Mouse (Mus musculus) forebrain, embryonic 12.5 days (tissue): Measurements from ENCODE around the gene Prps2. TPM values are rescaled to one million over a fixed set of nuclear protein-coding genes. Genes with fewer than 3 reads are reported as not detected.
"Not testable (repeated sequence)": the region's sequence is repeated elsewhere in the genome, so short reads cannot be mapped to it uniquely, and the experiment has no call there.

Experiments used
- ATAC-seq: fragments of 200-750 bp; cut with Nextera tagmentation; 2 replicates; pipeline ENCODE4 v1.8.0; 2017; ENCODE audit warnings: moderate TSS enrichment; ENCODE audit not compliant: low FRiP score
- H3K27ac ChIP-seq: fragments of 300-500 bp; sonication (generic); 2 replicates; pipeline ENCODE4 v1.5.1; 2016; ENCODE audit warnings: mild to moderate bottlenecking
- H3K27me3 ChIP-seq: fragments of 300-500 bp; sonication (generic); 2 replicates; pipeline ENCODE4 v1.6.1; 2016; ENCODE audit warnings: mild to moderate bottlenecking
- H3K36me3 ChIP-seq: fragments of 300-500 bp; sonication (generic); replicated peaks from 2 replicates; pipeline ENCODE4 v1.6.1; 2016; ENCODE audit warnings: mild to moderate bottlenecking
- H3K4me1 ChIP-seq: fragments of 300-500 bp; sonication (generic); 2 replicates; pipeline ENCODE4 v1.6.1; 2016
- H3K4me2 ChIP-seq: fragments of 300-500 bp; sonication (generic); 2 replicates; pipeline ENCODE4 v1.6.1; 2016; ENCODE audit warnings: mild to moderate bottlenecking, moderate library complexity
- H3K4me3 ChIP-seq: fragments of 300-500 bp; sonication (generic); replicated peaks from 2 replicates; pipeline ENCODE4 v1.5.1; 2016; ENCODE audit warnings: mild to moderate bottlenecking
- H3K9ac ChIP-seq: fragments of 300-500 bp; sonication (generic); 2 replicates; pipeline ENCODE4 v1.6.1; 2016; ENCODE audit warnings: mild to moderate bottlenecking
- H3K9me3 ChIP-seq: fragments of 300-500 bp; sonication (generic); 2 replicates; pipeline ENCODE4 v1.6.1; 2016
- WGBS: fragments of 180-500 bp; shearing (Covaris S2); methylation state at CpG from one replicate; pipeline ENCODE4 v1.1.7; 2016; 5-methylcytosine and 5-hydroxymethylcytosine counted together
- polyA plus RNA-seq: library from polyadenylated mRNA; unstranded; fragments of >200 nt; fragmentation: Nextera tagmentation; extraction: Ambion mirVana; gene quantifications from 2 replicates; pipeline ENCODE4 v1.2.1, GENCODE M21; 2016

The Prps2 gene
- 17.4 and 18.2 TPM in 2 replicates for polyA plus RNA-seq

- 20% methylated on average over 45 of the region's 47 CpGs for WGBS
- H3K27ac ChIP-seq, result no peak within 1 kb of the TSS
Observed at GRCm38 (mm10) chrX:167382047-167382853, at the start of gene Prps2. Gene Prps2, minus strand, starts transcription at chrX:167382749.

GRCm38 (mm10) chrX:167417654-167418053 lies 35.1 kb upstream of the Prps2 start:
- no peak overlapping the region for H3K4me2 ChIP-seq
- no peaks in the 10 kb centered on the region for H3K9me3 ChIP-seq
- H3K9ac ChIP-seq, result no peak overlapping the region
- no peaks in the 10 kb centered on the region for H3K4me1 ChIP-seq
- no peak overlapping the region for H3K4me3 ChIP-seq
- no peaks in the 10 kb centered on the region for H3K36me3 ChIP-seq
- 58% methylated on average over 1 of the region's 1 CpGs for WGBS
- no peak overlapping the region for H3K27ac ChIP-seq
- peaks cover 9% of the 10 kb centered on the region; the same call in 1 of the 2 replicates for H3K27me3 ChIP-seq
- no peak for ATAC-seq

More at GRCm38 (mm10) chrX:167382047-167382853, at the start of gene Prps2:
- Histone ChIP-seq H3K4me3 (peak within 1 kb of the TSS; percentile 53), H3K4me2 (peak within 1 kb of the TSS; percentile 65), H3K36me3 (no peaks in the 10 kb centered on the region), H3K9me3 (no peaks in the 10 kb centered on the region), H3K9ac (peak within 1 kb of the TSS; percentile 58), H3K4me1 (peaks cover 8% of the 10 kb centered on the region; the same call in 1 of the 2 replicates), H3K27me3 (peaks cover 55% of the 10 kb centered on the region)
- peak; percentile 94 for ATAC-seq

- Histone ChIP-seq H3K4me1 (no peaks in the 10 kb centered on the region), H3K9me3 (no peaks in the 10 kb centered on the region), H3K36me3 (no peaks in the 10 kb centered on the region), H3K27ac (no peak overlapping the region), H3K9ac (no peak overlapping the region), H3K27me3 (peaks cover 41% of the 10 kb centered on the region), H3K4me2 (no peak overlapping the region), H3K4me3 (no peak overlapping the region)
- 70% methylated on average over 3 of the region's 3 CpGs for WGBS
- ATAC-seq, result no peak
Observed at GRCm38 (mm10) chrX:167394940-167395339, 12.4 kb upstream of the Prps2 start.

GRCm38 (mm10) chrX:167386647-167387046 lies 4.1 kb upstream of the Prps2 start:
- no peak overlapping the region for H3K4me2 ChIP-seq
- peaks cover 35% of the 10 kb centered on the region for H3K27me3 ChIP-seq
- H3K9me3 ChIP-seq, result no peaks in the 10 kb centered on the region
- no peak overlapping the region for H3K9ac ChIP-seq
- H3K4me3 ChIP-seq, result no peak overlapping the region
- WGBS, result 43% methylated on average over 1 of the region's 1 CpGs
- H3K36me3 ChIP-seq, result no peaks in the 10 kb centered on the region
- H3K27ac ChIP-seq, result no peak overlapping the region
- H3K4me1 ChIP-seq, result 0 out of 2 replicates have a peak, but pooled peaks cover 4% of the 10 kb centered on the region
- ATAC-seq, result no peak

GRCm38 (mm10) chrX:167382854-167383186 lies 271 bp upstream of the Prps2 start:
- Histone ChIP-seq H3K27me3 (peaks cover 55% of the 10 kb centered on the region), H3K4me1 (peaks cover 8% of the 10 kb centered on the region; the same call in 1 of the 2 replicates), H3K9ac (no peak overlapping the region), H3K4me2 (peak overlapping the region; percentile 65), H3K36me3 (no peaks in the 10 kb centered on the region), H3K9me3 (no peaks in the 10 kb centered on the region), H3K4me3 (peak overlapping the region; percentile 53), H3K27ac (no peak overlapping the region)
- 53% methylated on average over 7 of the region's 7 CpGs for WGBS
- no peak; the same call in 1 of the 2 replicates for ATAC-seq

GRCm38 (mm10) chrX:167381583-167382046 lies 934 bp downstream of the Prps2 start:
- peak overlapping the region; percentile 53 for H3K4me3 ChIP-seq
- peak overlapping the region; percentile 65 for H3K4me2 ChIP-seq
- peak overlapping the region; percentile 58 for H3K9ac ChIP-seq
- H3K27ac ChIP-seq, result no peak overlapping the region
- 18% methylated on average over 18 of the region's 18 CpGs for WGBS
- H3K27me3 ChIP-seq, result peaks cover 50% of the 10 kb centered on the region
- H3K4me1 ChIP-seq, result peaks cover 8% of the 10 kb centered on the region; the same call in 1 of the 2 replicates
- no peaks in the 10 kb centered on the region for H3K9me3 ChIP-seq
- no peaks in the 10 kb centered on the region for H3K36me3 ChIP-seq
- no peak; the same call in none of the 2 replicates for ATAC-seq

- no peak overlapping the region for H3K27ac ChIP-seq
- no peak overlapping the region for H3K9ac ChIP-seq
- H3K36me3 ChIP-seq, result no peaks in the 10 kb centered on the region
- H3K27me3 ChIP-seq, result peaks cover 50% of the 10 kb centered on the region
- no peak for ATAC-seq
- H3K4me3 ChIP-seq, result no peak overlapping the region
- peaks cover 8% of the 10 kb centered on the region; the same call in 1 of the 2 replicates for H3K4me1 ChIP-seq
- no peak overlapping the region for H3K4me2 ChIP-seq
- no peaks in the 10 kb centered on the region for H3K9me3 ChIP-seq
- 58% methylated on average over 4 of the region's 4 CpGs for WGBS
Observed at GRCm38 (mm10) chrX:167380073-167380472, 2.5 kb downstream of the Prps2 start.

GRCm38 (mm10) chrX:167361231-167361630 lies 21.3 kb downstream of the Prps2 start:
- ATAC-seq, H3K36me3 ChIP-seq, H3K27ac ChIP-seq, H3K4me1 ChIP-seq, H3K9me3 ChIP-seq, H3K9ac ChIP-seq, H3K4me3 ChIP-seq, H3K4me2 ChIP-seq: not testable (repeated sequence)
- WGBS, result 88% methylated on average over 3 of the region's 3 CpGs
- H3K27me3 ChIP-seq, result peaks cover 49% of the 10 kb centered on the region

- H3K4me3 ChIP-seq, result no peak overlapping the region
- ATAC-seq, result no peak
- H3K36me3 ChIP-seq, result no peaks in the 10 kb centered on the region
- H3K9ac ChIP-seq, result no peak overlapping the region
- H3K9me3 ChIP-seq, result no peaks in the 10 kb centered on the region
- H3K27ac ChIP-seq, result no peak overlapping the region
- WGBS, result 96% methylated on average over 7 of the region's 7 CpGs
- H3K4me2 ChIP-seq, result no peak overlapping the region
- H3K4me1 ChIP-seq, result no peaks in the 10 kb centered on the region
- H3K27me3 ChIP-seq, result peaks cover 46% of the 10 kb centered on the region
Observed at GRCm38 (mm10) chrX:167359704-167360103, 22.8 kb downstream of the Prps2 start.

GRCm38 (mm10) chrX:167357415-167357814 lies 25.1 kb downstream of the Prps2 start:
- H3K4me1 ChIP-seq, result no peaks in the 10 kb centered on the region
- no peaks in the 10 kb centered on the region for H3K36me3 ChIP-seq
- no peak overlapping the region for H3K4me2 ChIP-seq
- no peak overlapping the region for H3K4me3 ChIP-seq
- H3K27me3 ChIP-seq, result peaks cover 29% of the 10 kb centered on the region
- H3K27ac ChIP-seq, result no peak overlapping the region
- no peaks in the 10 kb centered on the region for H3K9me3 ChIP-seq
- no peak for ATAC-seq
- WGBS, result 78% methylated on average over 2 of the region's 2 CpGs
- no peak overlapping the region for H3K9ac ChIP-seq

- 95% methylated on average over 3 of the region's 3 CpGs for WGBS
Observed at GRCm38 (mm10) chrX:167355965-167356364, 26.6 kb downstream of the Prps2 start.

GRCm38 (mm10) chrX:167353617-167354016 lies 28.9 kb downstream of the Prps2 start:
- Histone ChIP-seq H3K9ac (no peak overlapping the region), H3K9me3 (no peaks in the 10 kb centered on the region), H3K4me2 (no peak overlapping the region), H3K27me3 (peaks cover 22% of the 10 kb centered on the region), H3K36me3 (no peaks in the 10 kb centered on the region), H3K4me1 (no peaks in the 10 kb centered on the region), H3K4me3 (no peak overlapping the region), H3K27ac (no peak overlapping the region)
- 91% methylated on average over 2 of the region's 2 CpGs for WGBS
- ATAC-seq, result no peak

More at GRCm38 (mm10) chrX:167355965-167356364, 26.6 kb downstream of the Prps2 start:
- Histone ChIP-seq H3K27me3 (peaks cover 25% of the 10 kb centered on the region), H3K36me3 (no peaks in the 10 kb centered on the region), H3K9ac (no peak overlapping the region), H3K4me1 (no peaks in the 10 kb centered on the region), H3K27ac (no peak overlapping the region), H3K4me2 (no peak overlapping the region), H3K9me3 (no peaks in the 10 kb centered on the region), H3K4me3 (no peak overlapping the region)
- ATAC-seq, result no peak

GRCm38 (mm10) chrX:167346440-167346839 lies 36.1 kb downstream of the Prps2 start:
- WGBS, result 93% methylated on average over 1 of the region's 1 CpGs
- Histone ChIP-seq H3K27ac (no peak overlapping the region), H3K9me3 (no peaks in the 10 kb centered on the region), H3K4me2 (no peak overlapping the region), H3K27me3 (peaks cover 35% of the 10 kb centered on the region), H3K9ac (no peak overlapping the region), H3K36me3 (no peaks in the 10 kb centered on the region), H3K4me3 (no peak overlapping the region), H3K4me1 (no peaks in the 10 kb centered on the region)
- ATAC-seq, result no peak
